Mouse (Mus musculus): ENCODE measurements around the gene Shd. TPM values are rescaled to one million over a fixed set of nuclear protein-coding genes. Genes with fewer than 3 reads are reported as not detected.

Gene Shd
- polyA plus RNA-seq, 1 experiment from 2014 or later = 35.2 TPM

- H3K27me3 ChIP-seq = no peaks in the 10 kb centered on the region
- ATAC-seq (ENCODE audit: insufficient number of reproducible peaks, insufficient read depth, low FRiP score, low TSS enrichment, low read depth) = peak; percentile 87
- peaks cover 36% of the 10 kb centered on the region for H3K36me3 ChIP-seq
- H3K4me1 ChIP-seq = peaks cover 28% of the 10 kb centered on the region
- no peaks in the 10 kb centered on the region for H3K9me3 ChIP-seq
- peak overlapping the region; percentile 98 for H3K27ac ChIP-seq
- H3K4me3 ChIP-seq = peak overlapping the region; percentile 86
- peak overlapping the region; percentile 87 for H3K9ac ChIP-seq
- under 1% methylated on average over 62 of the region's 62 CpGs for WGBS
- H3K4me2 ChIP-seq = peak overlapping the region; percentile 98
These were observed 39.1 kb downstream of the Shd start for GRCm38 (mm10) chr17:56009088-56009961.

DNA sequence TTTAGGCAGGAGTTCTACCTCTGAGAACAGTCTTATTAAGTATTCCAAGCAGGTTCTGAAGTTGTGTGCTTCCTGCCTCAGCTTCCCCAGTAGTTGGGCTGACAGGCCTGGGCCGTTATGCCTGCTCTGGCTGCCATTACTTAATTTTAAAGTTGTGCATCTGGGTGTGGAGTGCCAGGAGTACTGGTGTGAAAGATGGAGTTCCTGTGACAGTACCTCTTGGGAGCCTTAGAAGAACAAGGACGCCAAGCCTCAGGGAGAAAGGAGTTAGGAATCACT is 39.6 kb downstream of the Shd start:
- Histone ChIP-seq H3K4me3 (peak overlapping the region; percentile 86), H3K4me1 (peaks cover 28% of the 10 kb centered on the region), H3K36me3 (peaks cover 42% of the 10 kb centered on the region), H3K9ac (peak overlapping the region; percentile 87), H3K4me2 (peak overlapping the region; percentile 98), H3K27me3 (no peaks in the 10 kb centered on the region), H3K27ac (peak overlapping the region; percentile 98), H3K9me3 (no peaks in the 10 kb centered on the region)
- WGBS = 19% methylated on average over 2 of the region's 2 CpGs
- no peak for ATAC-seq (ENCODE audit: insufficient number of reproducible peaks, insufficient read depth, low FRiP score, low TSS enrichment, low read depth)

DNA sequence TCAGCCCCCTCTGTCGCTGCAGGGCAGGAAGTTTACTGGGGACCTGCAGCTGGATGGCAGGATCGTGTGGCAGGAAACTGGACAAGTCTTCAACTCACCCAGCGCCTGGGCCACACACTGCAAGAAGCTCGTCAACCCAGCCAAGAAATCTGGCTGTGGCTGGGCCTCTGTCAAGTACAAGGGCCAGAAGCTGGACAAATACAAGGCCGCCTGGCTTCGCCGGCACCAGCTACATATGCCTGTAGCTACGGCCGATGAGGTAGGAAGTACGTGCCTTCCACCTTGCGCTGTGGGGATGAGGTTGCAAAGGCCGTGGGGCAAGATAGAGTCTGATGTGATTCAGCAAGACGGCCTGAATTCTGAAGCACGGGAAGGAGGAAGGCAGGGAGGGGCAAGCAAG is 40.0 kb downstream of the Shd start:
- peaks cover 45% of the 10 kb centered on the region for H3K36me3 ChIP-seq
- ATAC-seq (ENCODE audit: insufficient number of reproducible peaks, insufficient read depth, low FRiP score, low TSS enrichment, low read depth) = no peak
- H3K9ac ChIP-seq = peak overlapping the region; percentile 87
- WGBS = 65% methylated on average over 14 of the region's 14 CpGs
- H3K4me2 ChIP-seq = peak overlapping the region; percentile 98
- peak overlapping the region; percentile 86 for H3K4me3 ChIP-seq
- no peaks in the 10 kb centered on the region for H3K27me3 ChIP-seq
- no peaks in the 10 kb centered on the region for H3K9me3 ChIP-seq
- H3K27ac ChIP-seq = peak overlapping the region; percentile 98
- peaks cover 27% of the 10 kb centered on the region for H3K4me1 ChIP-seq

DNA sequence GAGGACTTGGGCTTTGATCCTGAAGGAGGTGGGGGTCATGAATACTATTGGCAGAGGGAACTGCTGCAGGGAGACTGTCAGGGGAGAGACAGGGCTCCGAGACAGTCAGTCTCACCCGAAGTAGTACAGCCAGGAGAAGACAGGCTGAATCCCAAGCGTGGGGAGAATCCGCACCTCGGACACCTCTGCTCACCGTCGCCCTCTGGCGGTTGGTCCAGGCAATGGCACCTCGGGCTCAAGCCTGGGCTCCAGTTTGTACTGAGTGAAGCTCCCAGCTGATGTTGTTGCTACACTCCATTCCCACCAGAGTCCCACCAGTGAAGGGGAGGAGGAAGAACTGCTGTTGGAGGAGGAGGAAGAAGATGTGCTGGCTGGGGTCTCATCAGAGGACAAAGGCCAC is 40.4 kb downstream of the Shd start:
- Histone ChIP-seq H3K9ac (peak overlapping the region; percentile 87), H3K27ac (peak overlapping the region; percentile 98; the same call in 1 of the 2 replicates), H3K36me3 (peaks cover 49% of the 10 kb centered on the region), H3K4me2 (peak overlapping the region; percentile 98), H3K4me3 (peak overlapping the region; percentile 86), H3K9me3 (no peaks in the 10 kb centered on the region), H3K4me1 (peaks cover 25% of the 10 kb centered on the region), H3K27me3 (no peaks in the 10 kb centered on the region)
- 12% methylated on average over 9 of the region's 9 CpGs for WGBS
- no peak for ATAC-seq (ENCODE audit: insufficient number of reproducible peaks, insufficient read depth, low FRiP score, low TSS enrichment, low read depth)

GRCm38 (mm10) chr17:56011441-56011840 is 41.2 kb downstream of the Shd start:
- H3K27ac ChIP-seq = no peak overlapping the region
- no peak for ATAC-seq (ENCODE audit: insufficient number of reproducible peaks, insufficient read depth, low FRiP score, low TSS enrichment, low read depth)
- H3K36me3 ChIP-seq = peaks cover 57% of the 10 kb centered on the region
- no peak overlapping the region for H3K9ac ChIP-seq
- H3K9me3 ChIP-seq = no peaks in the 10 kb centered on the region
- H3K4me3 ChIP-seq = no peak overlapping the region
- H3K4me2 ChIP-seq = no peak overlapping the region
- H3K27me3 ChIP-seq = no peaks in the 10 kb centered on the region
- H3K4me1 ChIP-seq = peaks cover 25% of the 10 kb centered on the region
- 86% methylated on average over 7 of the region's 7 CpGs for WGBS

- Histone ChIP-seq H3K4me2 (no peak overlapping the region), H3K4me1 (peaks cover 16% of the 10 kb centered on the region), H3K4me3 (no peak overlapping the region), H3K36me3 (peaks cover 96% of the 10 kb centered on the region), H3K9me3 (no peaks in the 10 kb centered on the region), H3K27me3 (no peaks in the 10 kb centered on the region), H3K27ac (no peak overlapping the region), H3K9ac (no peak overlapping the region)
- 96% methylated on average over 9 of the region's 9 CpGs for WGBS
- no peak for ATAC-seq (ENCODE audit: insufficient number of reproducible peaks, insufficient read depth, low FRiP score, low TSS enrichment, low read depth)
These were observed 45.0 kb downstream of the Shd start for GRCm38 (mm10) chr17:56015293-56015692.

- Histone ChIP-seq H3K36me3 (peaks cover 94% of the 10 kb centered on the region), H3K9me3 (no peaks in the 10 kb centered on the region), H3K4me3 (no peak overlapping the region), H3K4me1 (peaks cover 6% of the 10 kb centered on the region; the same call in 1 of the 2 replicates), H3K9ac (no peak overlapping the region), H3K27ac (no peak overlapping the region), H3K4me2 (no peak overlapping the region), H3K27me3 (no peaks in the 10 kb centered on the region)
- 85% methylated on average over 8 of the region's 8 CpGs for WGBS
- ATAC-seq (ENCODE audit: insufficient number of reproducible peaks, insufficient read depth, low FRiP score, low TSS enrichment, low read depth) = no peak
These were observed 46.1 kb downstream of the Shd start for GRCm38 (mm10) chr17:56016382-56016781.

GRCm38 (mm10) chr17:56016793-56017785 is 46.8 kb downstream of the Shd start:
- 75% methylated on average over 15 of the region's 15 CpGs for WGBS
- Histone ChIP-seq H3K9me3 (no peaks in the 10 kb centered on the region), H3K36me3 (peaks cover 87% of the 10 kb centered on the region), H3K4me2 (no peak overlapping the region), H3K4me3 (no peak overlapping the region), H3K4me1 (peaks cover 12% of the 10 kb centered on the region), H3K27ac (no peak overlapping the region), H3K27me3 (no peaks in the 10 kb centered on the region), H3K9ac (no peak overlapping the region)
- no peak for ATAC-seq (ENCODE audit: insufficient number of reproducible peaks, insufficient read depth, low FRiP score, low TSS enrichment, low read depth)

- Histone ChIP-seq H3K4me3 (no peak overlapping the region), H3K9me3 (no peaks in the 10 kb centered on the region), H3K27ac (no peak overlapping the region), H3K36me3 (peaks cover 81% of the 10 kb centered on the region), H3K4me1 (peaks cover 14% of the 10 kb centered on the region), H3K27me3 (no peaks in the 10 kb centered on the region), H3K9ac (no peak overlapping the region), H3K4me2 (no peak overlapping the region)
- 90% methylated on average over 7 of the region's 7 CpGs for WGBS
- no peak for ATAC-seq (ENCODE audit: insufficient number of reproducible peaks, insufficient read depth, low FRiP score, low TSS enrichment, low read depth)
These were observed 47.6 kb downstream of the Shd start for GRCm38 (mm10) chr17:56017848-56018247.

DNA sequence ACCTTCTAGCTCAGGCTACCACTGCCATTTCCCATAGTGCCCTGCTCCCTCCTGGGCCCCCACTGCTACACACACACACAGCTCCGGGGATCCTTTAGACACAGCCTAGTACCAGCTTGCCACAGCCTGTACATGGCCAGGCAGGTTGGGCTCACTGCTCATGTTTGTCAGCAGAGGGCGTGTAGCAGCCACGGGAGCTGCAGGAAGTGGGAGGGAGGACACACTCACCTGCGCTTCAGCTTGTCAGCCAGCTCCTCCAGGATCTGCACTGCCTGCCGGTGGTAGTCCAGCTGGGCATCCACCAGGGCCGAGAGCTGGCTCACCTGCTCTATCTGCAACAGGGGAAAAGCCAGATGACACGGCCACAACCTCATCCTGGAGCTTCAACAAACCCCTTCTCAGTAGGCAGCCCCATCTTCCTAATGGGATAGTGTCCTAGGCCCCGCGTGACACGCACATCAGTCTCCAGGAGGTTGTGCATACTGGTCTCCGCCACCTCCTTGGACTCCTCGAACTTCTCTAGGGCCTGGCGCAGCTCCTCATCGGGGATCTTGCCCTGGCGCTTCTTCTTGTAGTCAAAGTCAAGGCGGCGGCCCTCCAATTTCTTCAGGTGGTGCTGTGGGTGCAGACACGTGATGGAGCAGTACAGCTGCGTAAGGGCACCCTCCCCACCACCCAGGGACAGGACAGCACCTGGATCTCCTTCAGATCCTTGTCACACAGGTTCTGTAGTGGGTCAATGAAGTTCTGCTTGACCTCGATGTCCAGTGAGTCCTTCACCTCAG is 48.3 kb downstream of the Shd start:
- Histone ChIP-seq H3K27me3 (no peaks in the 10 kb centered on the region), H3K9ac (no peak overlapping the region), H3K4me3 (no peak overlapping the region), H3K4me1 (peaks cover 21% of the 10 kb centered on the region), H3K4me2 (no peak overlapping the region), H3K9me3 (no peaks in the 10 kb centered on the region), H3K36me3 (peaks cover 79% of the 10 kb centered on the region), H3K27ac (no peak overlapping the region)
- peak; percentile 18; the same call in 1 of the 2 replicates for ATAC-seq (ENCODE audit: insufficient number of reproducible peaks, insufficient read depth, low FRiP score, low TSS enrichment, low read depth)
- WGBS = 75% methylated on average over 20 of the region's 20 CpGs

All from embryonic facial prominence, embryonic 13.5 days (tissue).